Mouse (Mus musculus): ENCODE results near the gene Slc17a4.

DNA sequence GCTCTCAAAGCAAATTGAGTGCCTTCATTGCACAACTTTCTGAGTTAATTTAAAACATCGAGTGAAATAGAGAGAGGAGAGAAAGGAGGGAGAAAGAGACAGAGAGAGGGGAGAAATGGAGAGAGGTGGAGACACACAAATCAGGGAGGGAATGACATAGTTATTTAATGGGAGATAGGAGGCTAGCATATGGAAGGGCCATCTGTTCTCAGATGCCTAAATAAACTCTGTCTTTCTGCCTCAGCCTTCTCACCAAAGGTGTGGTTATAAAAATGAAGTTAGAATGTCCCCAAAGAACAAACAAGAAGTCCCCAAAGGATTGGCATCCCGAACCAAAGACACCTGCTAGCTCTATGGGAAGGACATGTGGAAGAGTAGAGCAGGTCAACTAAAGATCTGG lies 65.5 kb downstream of the Slc17a4 start:
- no peak for TF ChIP-seq CTCF (IDR thresholded peaks at IDR 0.05; ENCODE audit: control insufficient read depth, insufficient read depth, insufficient replicate concordance, low read depth, low read length)
- TF ChIP-seq POLR2A (IDR thresholded peaks at IDR 0.05; ENCODE audit: control insufficient read depth, low read depth, low read length) = no peak

Data from testis, adult 2 months (tissue).